Mouse (Mus musculus): ENCODE measurements around the gene Srd5a1. TPM values are rescaled to one million over a fixed set of nuclear protein-coding genes. Genes with fewer than 3 reads are reported as not detected.
A peak's percentile ranks its signal among the peaks of the same experiment; 100 is the strongest.

Gene Srd5a1
- polyA plus RNA-seq, 1 experiment = 7.4 TPM

GRCm38 (mm10) chr13:69534654-69535551 is 76.3 kb downstream of the Srd5a1 start:
- Histone ChIP-seq H3K4me3 (ENCODE audit: low read depth, low read length) (peak overlapping the region; percentile 74), H3K9me3 (replicated peaks; ENCODE audit: control insufficient read depth, insufficient read depth, low read length, poor library complexity, severe bottlenecking) (no peaks in the 10 kb centered on the region), H3K27ac (ENCODE audit: insufficient read depth, low read length) (peak overlapping the region; percentile 72), H3K36me3 (ENCODE audit: control insufficient read depth, insufficient read depth, low read length, poor library complexity, severe bottlenecking) (no peaks in the 10 kb centered on the region), H3K27me3 (ENCODE audit: control insufficient read depth, insufficient read depth, low read length, poor library complexity, severe bottlenecking) (no peaks in the 10 kb centered on the region), H3K9ac (ENCODE audit: low read depth, poor library complexity, severe bottlenecking) (peak overlapping the region; percentile 98), H3K4me1 (ENCODE audit: control insufficient read depth, insufficient read depth, low read length) (peaks cover 8% of the 10 kb centered on the region)
- peak; percentile 60 for TF ChIP-seq POLR2A (IDR thresholded peaks at IDR 0.05; ENCODE audit: insufficient read depth, low read length)
- TF ChIP-seq EP300 (IDR thresholded peaks at IDR 0.05; ENCODE audit: insufficient read depth, low read depth, low read length) = no peak

- Histone ChIP-seq H3K4me1 (ENCODE audit: control insufficient read depth, insufficient read depth, low read length) (peaks cover 8% of the 10 kb centered on the region), H3K9ac (ENCODE audit: low read depth, poor library complexity, severe bottlenecking) (peak within 1 kb of the TSS; percentile 98), H3K36me3 (ENCODE audit: control insufficient read depth, insufficient read depth, low read length, poor library complexity, severe bottlenecking) (no peaks in the 10 kb centered on the region; the same call in 1 of the 2 replicates), H3K27me3 (ENCODE audit: control insufficient read depth, insufficient read depth, low read length, poor library complexity, severe bottlenecking) (no peaks in the 10 kb centered on the region), H3K27ac (ENCODE audit: insufficient read depth, low read length) (peak within 1 kb of the TSS; percentile 72), H3K4me3 (ENCODE audit: low read depth, low read length) (peak within 1 kb of the TSS; percentile 90), H3K9me3 (replicated peaks; ENCODE audit: control insufficient read depth, insufficient read depth, low read length, poor library complexity, severe bottlenecking) (no peaks in the 10 kb centered on the region)
- TF ChIP-seq POLR2A (IDR thresholded peaks at IDR 0.05; ENCODE audit: insufficient read depth, low read length) (no peak), CTCF (IDR thresholded peaks at IDR 0.05; ENCODE audit: low read depth, low read length) (no peak), EP300 (IDR thresholded peaks at IDR 0.05; ENCODE audit: insufficient read depth, low read depth, low read length) (no peak)
Measured at GRCm38 (mm10) chr13:69534334-69534653, 76.9 kb downstream of the Srd5a1 start, which contains the start of gene Tent4a. TSS of gene Tent4a (minus strand) at chr13:69534617.

DNA sequence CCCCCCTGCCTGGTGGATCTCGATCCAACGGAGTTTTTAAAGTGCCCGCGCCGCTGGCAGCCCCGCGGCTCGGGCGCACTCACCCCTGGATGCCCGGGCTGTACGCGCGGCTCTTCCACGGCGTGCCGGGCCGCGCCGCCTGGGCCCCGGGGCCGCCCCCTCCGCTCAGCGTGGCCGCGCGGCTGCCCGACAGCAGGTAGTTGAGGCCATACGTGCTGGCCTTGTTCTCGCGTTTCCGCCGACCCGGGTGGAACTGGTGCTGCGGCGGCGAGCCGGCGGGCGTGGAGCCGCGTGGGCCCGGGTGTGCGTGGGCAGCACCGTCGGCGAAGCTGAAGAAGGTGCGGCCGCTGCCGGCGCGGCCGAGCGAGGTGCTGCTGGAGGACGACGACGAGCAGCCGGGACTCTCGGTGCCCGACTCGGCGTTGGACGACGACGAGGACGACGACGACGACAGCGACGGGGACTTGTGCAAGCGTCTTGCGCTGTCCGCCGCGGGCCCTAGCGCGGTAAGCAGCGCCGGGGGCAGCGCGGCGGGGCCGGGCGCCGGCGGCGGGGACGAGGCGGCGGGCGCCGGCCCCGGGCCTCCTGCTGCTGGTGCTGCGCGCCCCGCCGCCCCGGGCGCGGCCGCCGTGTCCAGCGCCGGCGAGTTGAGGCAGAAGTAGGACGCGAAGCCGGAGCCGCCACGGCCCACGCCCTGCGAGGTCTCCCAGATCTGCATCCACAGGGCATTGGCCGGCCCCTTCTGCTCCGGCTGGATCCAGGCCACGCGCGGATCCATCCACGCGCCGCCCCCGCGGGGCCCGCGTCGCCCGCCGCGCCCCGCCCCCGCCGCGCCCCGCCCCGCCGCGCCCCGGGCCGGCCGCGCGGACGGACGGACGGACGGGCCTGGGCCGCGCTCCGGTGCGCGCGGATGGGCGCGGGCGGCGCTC is 77.6 kb downstream of the Srd5a1 start, which contains the start of gene Nsun2:
Gene Nsun2, plus strand, starts transcription at position 342 of the 929 bp plus-strand sequence.
- Histone ChIP-seq H3K4me3 (ENCODE audit: low read depth, low read length) (peak within 1 kb of the TSS; percentile 90), H3K9me3 (replicated peaks; ENCODE audit: control insufficient read depth, insufficient read depth, low read length, poor library complexity, severe bottlenecking) (no peaks in the 10 kb centered on the region), H3K36me3 (ENCODE audit: control insufficient read depth, insufficient read depth, low read length, poor library complexity, severe bottlenecking) (no peaks in the 10 kb centered on the region; the same call in 1 of the 2 replicates), H3K4me1 (ENCODE audit: control insufficient read depth, insufficient read depth, low read length) (peaks cover 8% of the 10 kb centered on the region), H3K9ac (ENCODE audit: low read depth, poor library complexity, severe bottlenecking) (peak within 1 kb of the TSS; percentile 98), H3K27me3 (ENCODE audit: control insufficient read depth, insufficient read depth, low read length, poor library complexity, severe bottlenecking) (no peaks in the 10 kb centered on the region), H3K27ac (ENCODE audit: insufficient read depth, low read length) (no peak within 1 kb of the TSS)
- TF ChIP-seq CTCF (IDR thresholded peaks at IDR 0.05; ENCODE audit: low read depth, low read length) (no peak), POLR2A (IDR thresholded peaks at IDR 0.05; ENCODE audit: insufficient read depth, low read length) (no peak), EP300 (IDR thresholded peaks at IDR 0.05; ENCODE audit: insufficient read depth, low read depth, low read length) (no peak)

GRCm38 (mm10) chr13:69532893-69533404 is 78.3 kb downstream of the Srd5a1 start:
- Histone ChIP-seq H3K27ac (ENCODE audit: insufficient read depth, low read length) (no peak overlapping the region), H3K4me3 (ENCODE audit: low read depth, low read length) (peak overlapping the region; percentile 90), H3K27me3 (ENCODE audit: control insufficient read depth, insufficient read depth, low read length, poor library complexity, severe bottlenecking) (no peaks in the 10 kb centered on the region), H3K4me1 (ENCODE audit: control insufficient read depth, insufficient read depth, low read length) (peaks cover 6% of the 10 kb centered on the region), H3K9ac (ENCODE audit: low read depth, poor library complexity, severe bottlenecking) (peak overlapping the region; percentile 98), H3K36me3 (ENCODE audit: control insufficient read depth, insufficient read depth, low read length, poor library complexity, severe bottlenecking) (no peaks in the 10 kb centered on the region; the same call in 1 of the 2 replicates), H3K9me3 (replicated peaks; ENCODE audit: control insufficient read depth, insufficient read depth, low read length, poor library complexity, severe bottlenecking) (no peaks in the 10 kb centered on the region)
- TF ChIP-seq CTCF (IDR thresholded peaks at IDR 0.05; ENCODE audit: low read depth, low read length) (no peak), EP300 (IDR thresholded peaks at IDR 0.05; ENCODE audit: insufficient read depth, low read depth, low read length) (no peak), POLR2A (IDR thresholded peaks at IDR 0.05; ENCODE audit: insufficient read depth, low read length) (no peak)

DNA sequence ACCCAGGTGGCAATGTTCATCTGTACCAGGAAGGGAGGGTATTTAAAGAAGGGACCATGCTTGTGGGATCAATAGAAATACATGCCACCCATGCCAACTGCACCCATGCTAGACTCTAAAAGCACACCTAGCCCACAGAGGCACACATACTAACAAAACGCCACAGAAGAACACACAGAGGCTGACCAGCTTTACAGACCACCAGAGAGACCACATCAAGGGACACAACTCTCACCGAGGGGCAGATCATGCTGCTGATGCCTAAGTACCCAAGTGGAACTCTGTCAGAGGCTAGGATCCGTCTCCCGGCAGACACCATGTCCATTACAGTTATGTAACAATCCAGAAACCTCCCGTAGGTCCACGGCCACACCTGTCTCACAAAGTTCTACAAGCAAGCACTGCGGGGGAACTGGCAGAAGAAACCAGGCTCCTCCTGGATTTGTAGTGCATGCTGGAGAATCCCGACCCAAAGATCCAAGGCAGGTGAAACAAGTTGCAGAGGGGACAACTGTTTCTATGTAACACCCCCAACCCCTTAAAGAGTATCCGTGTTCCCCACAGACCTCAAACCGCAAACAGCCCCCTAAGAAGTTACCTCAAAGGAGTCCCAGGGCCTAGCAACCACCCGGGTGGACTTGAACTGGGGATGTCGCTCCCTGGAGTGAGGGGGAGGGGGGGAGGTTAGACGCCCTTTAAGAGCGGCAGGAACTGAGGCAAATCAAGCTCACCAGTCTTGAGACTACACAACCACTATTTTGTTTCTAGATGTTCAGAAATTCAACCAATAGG is 78.9 kb downstream of the Srd5a1 start:
- H3K4me3 ChIP-seq (ENCODE audit: low read depth, low read length) = peak overlapping the region; percentile 8
- no peaks in the 10 kb centered on the region for H3K27me3 ChIP-seq (ENCODE audit: control insufficient read depth, insufficient read depth, low read length, poor library complexity, severe bottlenecking)
- peaks cover 6% of the 10 kb centered on the region for H3K4me1 ChIP-seq (ENCODE audit: control insufficient read depth, insufficient read depth, low read length)
- no peak overlapping the region for H3K27ac ChIP-seq (ENCODE audit: insufficient read depth, low read length)
- no peaks in the 10 kb centered on the region; the same call in 1 of the 2 replicates for H3K36me3 ChIP-seq (ENCODE audit: control insufficient read depth, insufficient read depth, low read length, poor library complexity, severe bottlenecking)
- TF ChIP-seq EP300 (IDR thresholded peaks at IDR 0.05; ENCODE audit: insufficient read depth, low read depth, low read length) (no peak), CTCF (IDR thresholded peaks at IDR 0.05; ENCODE audit: low read depth, low read length) (no peak), POLR2A (IDR thresholded peaks at IDR 0.05; ENCODE audit: insufficient read depth, low read length) (no peak)
- H3K9ac ChIP-seq (ENCODE audit: low read depth, poor library complexity, severe bottlenecking) = peak overlapping the region; percentile 98; the same call in 1 of the 2 replicates
- no peaks in the 10 kb centered on the region for H3K9me3 ChIP-seq (replicated peaks; ENCODE audit: control insufficient read depth, insufficient read depth, low read length, poor library complexity, severe bottlenecking)

Data from ES-Bruce4 (cell line).